Mouse (Mus musculus) spleen, postnatal 14 days (tissue): Measurements from ENCODE around the gene S100a7a.

Experiments
- DNase-seq, 2 experiments: peaks; one replicate each; pipeline ENCODE4 v3.0.0; 2021 to 2022; ENCODE audit warnings: low spot score in 2 of 2

Gene S100a7a

DNA sequence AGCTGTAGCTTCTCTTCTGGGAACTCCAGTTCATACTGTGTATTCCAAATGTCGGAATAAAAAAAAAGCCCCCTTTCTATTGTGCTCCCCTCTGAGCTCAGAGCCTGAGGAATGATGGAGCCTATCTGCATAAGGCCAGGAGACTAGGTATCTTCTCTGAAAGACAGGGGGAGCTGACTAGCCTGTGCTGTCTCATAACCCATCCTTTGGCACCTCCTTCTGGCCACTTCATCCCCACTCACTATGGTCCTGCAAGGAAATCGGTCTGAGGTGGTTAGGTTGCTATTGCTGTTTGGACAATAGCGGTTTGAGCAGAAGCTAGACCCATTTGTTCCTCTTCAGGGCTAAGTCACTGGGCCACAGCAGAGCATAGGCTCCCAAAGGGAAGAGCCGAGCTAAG is 26.0 kb upstream of the S100a7a start:
- DNase-seq: no peak

DNA sequence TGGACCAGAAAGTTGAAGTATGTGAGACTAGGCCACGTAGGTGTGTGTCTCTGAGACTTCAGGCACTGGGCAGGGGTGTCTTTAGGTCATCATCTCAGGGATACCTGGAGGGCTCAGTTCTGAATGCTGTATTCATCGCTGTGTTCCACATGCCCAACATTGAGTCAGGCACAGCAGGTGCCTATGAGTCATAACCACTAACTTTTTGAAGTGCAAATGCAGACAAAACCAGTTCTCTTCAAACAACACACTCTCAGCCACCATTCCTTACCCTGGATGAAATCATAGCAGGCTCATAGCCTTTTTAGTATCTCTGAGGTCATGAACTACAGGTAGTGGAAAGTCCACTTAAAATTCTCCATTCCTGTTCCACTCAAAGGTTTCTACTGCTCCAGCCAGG is 24.5 kb upstream of the S100a7a start:
- no peak for DNase-seq

DNA sequence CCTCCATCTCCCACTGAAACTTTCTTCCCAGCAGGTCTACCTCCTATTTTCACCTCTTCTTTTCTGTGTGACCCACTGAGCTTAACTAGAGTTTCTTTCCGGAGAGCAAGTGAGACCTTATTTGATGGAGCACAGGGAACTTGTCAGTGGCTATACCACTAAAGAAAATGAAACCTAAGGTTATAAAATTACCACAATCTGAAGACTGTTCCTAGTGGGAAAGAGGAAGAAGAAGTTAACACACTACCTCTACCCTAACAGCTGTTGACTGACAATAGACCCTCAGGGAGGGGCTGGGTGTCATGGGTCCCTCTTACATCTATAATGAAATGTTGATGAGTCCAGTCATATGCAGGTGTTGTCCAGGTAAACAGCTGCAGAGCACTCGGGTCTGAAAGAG is 21.8 kb upstream of the S100a7a start:
- DNase-seq: no peak

DNA sequence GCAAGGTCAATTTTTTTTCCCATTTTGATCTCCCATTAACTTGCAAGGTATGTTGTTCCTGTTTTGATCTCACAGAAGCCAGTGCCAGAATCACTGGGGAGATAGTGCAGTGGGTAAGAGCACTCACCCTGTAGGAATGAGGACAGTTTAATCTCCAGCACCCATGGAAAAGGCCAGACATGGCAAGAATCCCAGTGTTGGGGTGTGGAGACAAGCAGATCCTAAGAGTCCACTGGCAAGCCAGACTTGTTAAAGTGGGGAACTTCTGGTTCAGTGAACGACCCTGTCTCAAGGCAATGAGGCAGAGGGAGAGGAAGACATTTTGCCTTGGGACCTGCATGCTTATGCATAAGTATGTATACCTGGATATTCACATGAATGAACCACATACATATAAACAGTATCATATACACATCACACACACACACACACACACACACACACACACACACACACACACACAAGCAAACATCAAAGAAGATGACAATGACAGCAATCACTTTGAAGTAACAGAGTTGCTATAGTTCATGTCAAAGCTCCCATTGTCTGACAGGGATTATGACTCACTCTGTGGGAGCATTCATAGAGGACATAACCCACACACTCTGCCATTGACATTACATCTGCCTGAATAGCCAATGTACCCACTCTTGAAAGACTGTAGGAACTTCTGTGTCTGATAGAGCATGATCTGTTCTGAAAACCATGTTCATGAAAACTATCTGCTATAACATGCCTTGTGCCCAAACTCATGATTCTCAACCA is 15.1 kb upstream of the S100a7a start:
- DNase-seq: no peak

DNA sequence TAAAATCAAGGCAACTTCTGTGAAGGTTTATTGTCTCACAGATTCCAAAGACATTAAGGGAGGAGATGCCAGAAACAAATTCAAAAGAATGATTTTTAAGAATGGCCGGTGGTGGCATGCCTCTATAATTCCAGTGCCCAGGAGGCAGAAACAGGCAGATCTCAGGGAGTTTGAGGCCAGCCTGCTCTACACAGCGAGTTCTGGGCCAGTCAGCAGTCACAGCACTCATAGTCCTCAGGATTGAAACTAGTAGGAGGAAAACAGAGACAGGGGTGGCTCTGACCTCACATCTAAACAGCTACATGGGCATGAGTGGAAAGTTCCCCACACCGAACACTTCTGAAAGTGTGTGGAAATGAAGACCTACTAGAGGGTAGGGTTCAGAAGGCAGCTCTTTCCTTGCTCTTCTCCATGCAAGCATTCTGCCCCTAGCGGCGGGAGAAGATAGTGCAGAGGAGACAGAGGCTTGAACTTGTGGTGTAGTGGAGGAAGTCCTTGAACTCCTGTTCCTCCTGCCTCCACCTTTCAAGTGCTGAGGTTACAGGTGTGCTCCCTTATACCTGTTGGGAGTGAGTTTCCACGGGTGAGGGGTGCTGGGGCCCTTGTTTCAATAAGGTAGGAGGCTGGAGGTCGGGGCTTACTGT is 14.2 kb upstream of the S100a7a start:
- DNase-seq: peak in 1 of 2 experiments; percentile 42

DNA sequence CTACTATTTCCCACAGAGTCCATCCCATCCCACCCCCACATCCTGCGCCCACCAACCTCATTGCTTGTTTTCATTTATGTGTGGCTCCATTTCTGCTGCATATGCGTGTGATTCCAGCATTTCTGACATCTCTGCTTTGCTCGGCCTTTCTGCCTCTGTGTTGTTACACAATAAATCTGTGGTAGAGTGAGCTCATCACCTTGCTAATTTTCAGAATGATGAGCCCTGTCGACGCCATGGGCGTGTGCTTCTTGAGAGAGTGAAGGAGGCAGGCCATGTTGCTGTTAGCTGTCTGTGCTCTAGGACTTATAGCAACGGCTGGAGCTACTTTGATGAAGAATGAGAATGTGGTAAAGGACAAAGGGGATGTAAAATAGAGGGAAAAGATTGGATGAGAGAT is 12.8 kb upstream of the S100a7a start:
- no peak for DNase-seq

DNA sequence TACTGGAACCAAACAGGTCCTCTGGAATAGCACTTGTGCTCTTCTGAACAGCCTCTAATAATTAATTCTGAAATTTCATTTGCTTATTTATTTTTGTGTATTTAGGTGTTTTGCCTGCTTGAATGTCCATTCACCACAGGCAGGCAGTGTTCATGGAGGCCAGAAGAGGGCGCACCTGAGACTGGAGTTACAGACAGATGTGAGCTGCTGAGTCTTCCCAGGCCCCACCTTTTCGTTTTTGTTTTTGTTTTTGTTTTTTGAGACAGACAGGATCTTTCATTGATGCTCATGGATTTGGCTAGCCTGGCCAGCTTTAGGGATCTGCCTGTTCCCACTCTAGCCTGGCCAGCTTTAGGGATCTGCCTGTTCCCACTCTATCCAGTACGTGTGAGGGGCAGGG is 9.6 kb upstream of the S100a7a start:
- DNase-seq: peak in 1 of 2 experiments; percentile 36

DNA sequence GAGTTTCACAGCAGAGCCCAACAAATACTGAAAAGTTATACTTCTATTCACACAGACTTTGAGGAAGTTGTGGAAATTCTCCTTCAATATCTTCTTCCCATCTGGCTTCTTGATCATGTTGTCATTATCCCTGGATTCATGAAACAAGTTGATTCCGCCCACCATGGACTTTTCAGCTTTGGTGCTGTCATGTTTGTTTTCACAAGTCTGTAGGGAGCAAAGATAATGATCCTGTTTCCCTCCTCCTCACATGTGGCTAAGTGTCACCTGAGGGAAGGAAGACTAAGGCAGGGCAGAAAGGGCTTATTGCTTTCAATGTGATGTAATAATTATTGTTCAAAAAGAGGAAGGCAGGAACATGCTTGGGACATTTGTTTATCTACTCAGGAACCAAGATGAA is 6.5 kb upstream of the S100a7a start:
- no peak for DNase-seq

DNA sequence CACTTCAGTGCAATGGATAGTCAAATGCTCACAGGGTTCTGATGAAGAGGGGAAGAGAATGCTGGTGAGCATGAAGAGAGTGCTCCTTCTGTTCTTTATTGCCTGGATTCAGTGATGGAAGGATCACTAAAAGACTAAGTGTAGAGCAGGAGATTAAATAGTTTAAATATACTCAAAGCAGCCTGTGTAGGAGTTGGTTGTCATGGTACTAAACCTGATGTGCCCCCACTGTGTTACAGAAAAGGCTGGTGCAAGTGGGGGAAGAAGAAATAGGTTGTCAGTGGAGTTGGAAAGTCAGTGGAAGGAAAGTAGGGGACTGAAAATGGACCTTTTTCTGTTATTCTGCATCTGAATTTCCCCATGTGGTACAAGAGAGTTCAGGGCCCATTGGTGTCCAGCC is 4.8 kb upstream of the S100a7a start:
- DNase-seq: no peak

DNA sequence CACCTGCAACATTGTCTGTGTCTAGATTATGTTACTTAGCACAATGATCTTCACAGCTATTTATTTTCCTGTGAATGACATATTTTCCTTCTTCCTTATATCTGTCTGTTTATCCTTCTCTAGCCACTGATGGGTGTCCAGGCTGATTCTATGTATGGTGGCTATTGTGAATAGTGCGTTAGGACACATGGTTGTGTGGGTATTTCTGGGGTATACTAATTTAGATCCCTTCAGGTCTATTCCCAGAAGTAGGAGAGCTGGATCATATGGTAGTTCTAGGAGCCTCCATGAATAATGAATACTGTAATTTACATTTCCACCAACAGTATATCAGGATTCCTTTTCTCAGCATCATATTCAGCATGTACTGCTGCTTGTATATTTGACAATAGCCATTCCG is 4.0 kb upstream of the S100a7a start:
- DNase-seq: no peak

DNA sequence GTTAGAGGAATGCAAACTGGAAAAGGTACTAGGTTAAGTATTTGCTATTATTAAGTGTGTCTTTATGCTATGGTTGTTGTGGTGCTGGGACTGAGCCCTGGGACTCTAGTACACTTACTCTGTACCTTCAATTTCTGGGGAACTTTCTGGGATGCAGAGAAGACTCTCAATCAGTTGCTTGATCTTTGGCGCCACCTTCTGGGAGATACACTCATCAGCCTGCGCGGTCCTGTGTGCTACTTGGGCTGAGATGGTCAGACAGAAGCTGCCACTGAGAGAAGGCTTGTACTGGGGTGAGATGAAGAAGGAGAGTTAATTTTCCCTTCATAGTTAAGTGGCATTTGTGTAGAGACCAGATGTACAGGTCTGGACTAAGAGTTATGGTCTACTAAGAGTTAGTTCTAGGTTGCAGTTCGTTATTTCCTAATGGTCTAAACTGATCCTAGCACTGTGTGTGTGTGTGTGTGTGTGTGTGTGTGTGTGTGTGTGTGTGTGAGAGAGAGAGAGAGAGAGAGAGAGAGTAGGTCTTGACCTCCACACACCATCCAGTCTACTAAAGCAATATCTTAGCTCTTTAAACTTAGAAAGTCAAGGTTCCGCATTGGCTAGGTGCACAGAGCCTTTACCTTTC is 824 bp upstream of the S100a7a start:
- DNase-seq: peak in 1 of 2 experiments; percentile 34

DNA sequence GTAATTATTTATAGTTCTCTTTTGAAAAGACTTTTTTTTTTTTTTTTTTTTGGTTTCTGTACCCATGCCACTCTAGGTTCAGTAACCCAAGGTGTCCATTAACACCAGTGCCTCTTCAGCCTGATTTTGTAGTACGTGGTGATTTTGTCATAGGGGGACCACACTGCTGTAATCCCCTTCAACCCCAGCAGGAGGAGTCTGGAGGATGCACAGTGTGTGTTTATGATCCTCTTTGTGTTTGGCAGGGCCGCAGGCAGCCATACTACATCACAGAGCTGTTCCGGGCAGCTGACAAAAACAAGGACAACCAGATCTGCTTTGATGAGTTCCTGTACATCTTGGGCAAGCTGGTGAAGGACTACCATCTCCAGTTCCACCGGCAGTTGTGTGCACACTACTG is 3.6 kb downstream of the S100a7a start:
- DNase-seq: no peak

DNA sequence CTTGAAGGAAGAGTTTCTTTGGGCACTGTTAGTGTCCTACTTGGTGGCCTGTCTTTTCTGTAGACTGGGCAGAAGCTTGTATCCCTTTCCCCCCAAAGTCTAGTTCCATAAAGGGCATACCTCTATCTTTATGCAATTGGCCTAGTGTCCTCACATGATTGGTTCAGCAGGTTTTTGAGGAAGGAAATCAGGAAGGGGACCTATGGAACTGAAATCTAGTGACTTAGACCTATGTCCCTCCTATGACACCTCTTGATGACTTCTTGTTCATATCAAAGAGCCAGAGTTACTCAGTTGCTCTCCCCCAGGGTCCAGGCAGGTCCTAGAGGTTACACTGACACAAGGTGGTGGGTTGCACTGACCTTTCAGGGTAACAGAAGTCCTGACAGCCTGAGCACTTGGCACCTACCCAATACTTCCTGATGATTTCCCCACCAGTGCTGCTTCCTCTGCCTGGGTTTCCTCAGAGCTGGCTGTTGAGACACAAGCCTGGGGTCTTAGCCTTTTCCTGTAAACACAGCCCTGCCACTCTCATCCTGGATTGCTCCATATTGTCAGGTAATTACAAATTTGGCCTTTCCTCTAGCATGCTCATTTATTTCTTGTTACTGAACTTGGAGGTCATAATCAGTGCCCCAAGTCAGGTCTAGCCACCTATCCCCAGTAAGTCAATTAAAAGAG is 5.7 kb downstream of the S100a7a start:
- DNase-seq: no peak

DNA sequence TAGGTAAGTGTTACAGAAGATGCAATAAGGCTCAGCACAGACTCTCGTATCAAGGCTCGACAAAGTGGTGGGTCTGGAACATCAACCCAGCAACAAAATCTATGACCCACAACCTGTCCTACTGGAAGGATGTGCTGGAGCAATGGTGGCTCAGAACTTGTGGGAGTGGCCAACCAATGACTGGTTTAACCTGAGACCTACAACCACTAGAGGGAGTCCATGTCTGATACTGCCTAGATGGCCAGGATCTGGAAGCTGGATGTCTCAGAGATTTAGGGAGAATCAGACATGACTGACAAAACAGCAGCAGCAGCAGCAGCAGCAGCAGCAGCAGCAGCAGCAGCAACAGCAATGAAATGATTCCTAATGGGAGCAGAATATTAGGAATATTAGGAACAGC is 10.4 kb downstream of the S100a7a start:
- no peak for DNase-seq

DNA sequence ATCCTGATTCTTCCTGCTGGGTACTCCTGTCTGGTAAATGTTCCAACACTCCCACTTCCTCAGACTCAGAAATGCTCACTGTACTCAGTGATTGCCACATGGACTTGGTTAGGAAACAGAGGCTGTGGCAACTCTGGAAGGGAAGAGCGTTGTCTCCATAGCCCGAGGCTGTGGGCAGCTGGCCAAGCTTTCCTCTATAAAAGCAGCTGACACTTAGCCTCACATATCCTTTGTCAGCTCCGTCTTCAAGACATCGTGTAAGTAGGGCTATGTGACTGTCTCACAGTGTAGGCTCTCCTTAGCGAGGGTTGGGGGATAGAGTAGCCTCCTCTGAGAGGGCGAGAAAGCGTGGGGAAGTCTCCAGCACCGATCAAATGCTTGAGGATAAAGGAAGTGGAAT is 15.0 kb downstream of the S100a7a start, which contains the start of gene S100a8:
S100a8 (plus strand) TSS at position 133 of the 400 bp plus-strand sequence.
- DNase-seq: peak in 1 of 2 experiments; percentile 13

DNA sequence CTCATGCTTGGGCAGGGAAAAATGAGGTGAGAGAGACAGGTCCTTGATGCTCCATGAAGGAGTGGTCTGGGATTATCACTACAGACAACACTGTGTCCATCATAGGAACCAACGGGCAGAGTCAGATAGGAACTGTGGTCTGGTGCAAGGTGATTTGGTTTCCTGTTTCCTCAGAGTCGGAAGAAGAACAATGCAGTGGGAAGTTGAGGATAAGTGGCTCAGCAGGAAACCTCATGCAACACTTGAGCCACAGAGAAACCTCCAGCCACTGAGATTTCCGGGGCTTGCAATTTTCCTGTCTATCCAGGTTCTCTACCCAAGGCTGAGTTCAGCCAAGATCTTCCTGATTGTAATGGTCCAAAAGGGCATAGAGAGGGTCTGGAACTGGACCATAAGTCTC is 24.8 kb downstream of the S100a7a start:
- no peak for DNase-seq

DNA sequence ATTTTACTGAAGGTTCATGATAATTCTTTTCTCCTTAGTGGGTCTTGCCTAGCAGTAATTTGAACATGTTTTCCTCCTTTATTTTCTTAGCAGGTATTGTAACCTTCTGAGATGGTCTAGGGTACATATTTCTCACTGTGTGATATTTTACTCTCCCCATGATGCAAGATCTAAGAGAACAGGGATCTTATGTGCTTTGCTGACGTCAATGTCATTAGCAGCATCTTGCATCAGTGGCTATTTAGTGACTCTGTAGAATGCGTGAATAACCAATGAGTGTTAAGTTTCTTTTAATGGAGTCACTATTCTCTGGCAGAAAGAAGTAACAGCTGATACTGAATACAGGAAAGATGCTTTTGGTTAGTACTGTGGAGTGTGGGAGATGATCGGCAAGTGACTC is 30.1 kb downstream of the S100a7a start:
- DNase-seq: no peak

DNA sequence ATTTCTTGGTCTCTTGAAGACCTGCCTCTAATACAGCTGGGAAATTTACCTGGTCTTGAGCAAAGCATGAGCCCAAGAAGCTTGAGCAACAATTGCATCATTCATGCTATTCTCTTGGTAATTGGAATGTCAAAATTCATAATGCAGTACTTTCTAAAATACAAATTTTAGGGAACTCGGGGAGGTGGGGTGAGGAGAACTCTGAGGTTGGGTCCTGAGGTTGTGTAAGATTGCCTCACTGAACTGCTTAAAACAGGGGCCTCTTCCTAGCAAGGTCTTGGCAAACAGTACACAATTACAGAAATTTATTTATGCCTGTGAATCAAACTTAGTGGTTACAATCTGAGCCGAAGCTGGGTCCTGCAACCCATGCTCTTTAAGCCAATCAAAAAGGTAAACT is 33.0 kb downstream of the S100a7a start:
- DNase-seq: no peak

DNA sequence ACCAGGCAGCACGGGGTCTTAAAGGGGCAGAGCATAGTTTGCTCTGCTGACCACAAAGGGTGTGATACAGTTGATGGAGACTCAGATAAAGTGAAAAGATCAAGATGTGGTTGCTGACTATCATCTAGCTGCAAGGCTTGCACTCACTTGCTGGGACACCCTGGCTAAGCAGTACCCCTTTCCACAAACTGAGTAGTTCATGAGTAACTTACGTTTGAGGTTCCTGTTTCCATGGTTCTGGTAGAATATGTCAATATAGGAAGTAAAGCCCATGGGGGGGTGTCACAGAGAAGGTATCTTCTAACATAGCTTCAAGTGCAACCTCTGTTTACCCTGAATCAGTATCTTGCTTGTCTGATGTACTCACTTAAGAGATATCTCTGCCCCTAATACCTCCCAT is 39.7 kb downstream of the S100a7a start:
- no peak for DNase-seq

DNA sequence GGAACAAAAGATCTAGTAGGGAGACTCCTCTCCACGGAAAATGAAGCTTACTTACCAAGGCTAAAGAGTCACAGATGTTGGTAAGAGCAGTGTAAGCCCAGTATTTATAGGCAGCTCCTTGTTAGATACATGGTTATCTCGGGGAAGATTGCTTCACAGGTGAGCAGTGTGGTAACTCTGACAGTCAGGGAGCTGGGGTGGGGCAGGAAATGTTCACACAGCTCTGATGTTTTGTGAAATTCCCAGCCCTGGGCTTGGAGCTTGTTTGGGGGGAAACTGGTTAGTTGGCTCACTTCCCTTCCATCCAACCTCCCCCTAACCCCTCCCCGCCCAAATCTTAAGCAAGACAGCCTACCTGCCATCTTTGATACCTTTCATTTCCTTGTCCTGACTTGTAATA is 41.8 kb downstream of the S100a7a start, which contains the start of gene S100a9:
S100a9 (minus strand) TSS at position 109 of the 400 bp plus-strand sequence.
- no peak for DNase-seq

DNA sequence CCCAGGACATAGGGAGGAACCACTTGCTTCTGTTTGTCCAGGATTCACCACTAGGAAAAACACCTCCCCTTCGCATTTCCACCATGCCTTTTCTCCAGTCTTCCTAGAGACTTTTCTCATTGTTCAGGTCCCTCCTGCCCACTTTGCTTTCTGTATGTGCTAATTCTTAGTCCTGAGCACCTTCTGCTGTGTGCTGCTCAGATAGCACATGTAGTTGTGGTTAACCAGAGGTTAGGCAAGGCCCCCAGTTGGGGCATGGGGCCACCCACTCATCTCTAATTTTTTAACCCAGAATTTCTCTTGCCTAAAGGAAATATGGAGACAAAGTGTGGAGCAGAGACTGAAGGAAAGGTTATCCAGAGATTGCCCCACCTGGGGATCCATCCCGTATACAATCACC is 48.4 kb downstream of the S100a7a start:
- DNase-seq: no peak
